Mouse (Mus musculus) gastrocnemius, adult 2 months (tissue): Measurements from ENCODE around the gene Vdac2. TPM values are rescaled to one million over a fixed set of nuclear protein-coding genes. Genes with fewer than 3 reads are reported as not detected.
A peak's percentile ranks its signal among the peaks of the same experiment; 100 is the strongest.

ENCODE experiments used
- DNase-seq: peaks from one replicate; pipeline ENCODE4 v3.0.0; 2022
- H3K27ac ChIP-seq: fragments of 200-600 bp; 2 replicates; pipeline ENCODE4 v1.8.1; 2022; ENCODE audit warnings: mild to moderate bottlenecking
- H3K4me3 ChIP-seq: fragments of 200-600 bp; 2 replicates; pipeline ENCODE4 v1.8.1; 2022; ENCODE audit warnings: mild to moderate bottlenecking, moderate library complexity
- CTCF ChIP-seq: fragments of 200-600 bp; IDR thresholded peaks from 2 replicates; pipeline ENCODE4 v1.8.1; 2022; ENCODE audit warnings: antibody characterized with exemption, mild to moderate bottlenecking, moderate library complexity
- intact Hi-C: fragments of 180-260 bp; cut with DNase I; formaldehyde crosslinking; loops from one replicate; pipeline ENCODE4 v1.15.1; 2025
- total RNA-seq, 2 experiments: library from RNA; stranded (reverse); gene quantifications; 2 replicates each; pipeline ENCODE4 v1.2.3; 2021

Gene Vdac2
- total RNA-seq, 2 experiments from 2014 or later: 320 to 332 TPM

- intact Hi-C loops: no loop called here
- no peak for TF ChIP-seq CTCF
These were observed 65.4 kb downstream of the Vdac2 start for GRCm38 (mm10) chr14:21890430-21890829.

GRCm38 (mm10) chr14:21891581-21892340 is 66.7 kb downstream of the Vdac2 start:
- no peak overlapping the region for H3K27ac ChIP-seq
- intact Hi-C loops: no loop called here
- H3K4me3 ChIP-seq: peak overlapping the region; percentile 23; the same call in 1 of the 2 replicates
- no peak for TF ChIP-seq CTCF
- DNase-seq: peak; percentile 22

More at GRCm38 (mm10) chr14:21890430-21890829, 65.4 kb downstream of the Vdac2 start:
- H3K27ac ChIP-seq: no peak overlapping the region
- no peak overlapping the region for H3K4me3 ChIP-seq
- DNase-seq: peak; percentile 28

GRCm38 (mm10) chr14:21892341-21892659 is 67.3 kb downstream of the Vdac2 start:
- Histone ChIP-seq H3K27ac (no peak overlapping the region), H3K4me3 (no peak overlapping the region)
- DNase-seq: no peak
- intact Hi-C loops: no loop called here
- TF ChIP-seq CTCF: no peak

Other genes starting within 250 kb of the Vdac2 start
- 10 to 100 TPM; 33.6 to 58.6 TPM for gene Dupd1, start 110.7 kb upstream of the Vdac2 start, total RNA-seq
- gene Samd8, start 74.7 kb upstream of the Vdac2 start, total RNA-seq: 10 to 100 TPM; 57.3 to 63.4 TPM
- 100 to 1,000 TPM; 194 to 238 TPM for gene Dusp13, start 74.1 kb upstream of the Vdac2 start, total RNA-seq
- gene Comtd1, start 23.7 kb downstream of the Vdac2 start, total RNA-seq: 10 to 100 TPM in 1 of 2 experiments, 1 to 10 TPM in 1; 8.8 to 13.0 TPM
- 10 to 100 TPM in 1 of 2 experiments, 1 to 10 TPM in 1; 8.1 to 10.7 TPM for gene Zfp503, start 164.4 kb downstream of the Vdac2 start, total RNA-seq
- gene Lrmda, start 194.5 kb downstream of the Vdac2 start, total RNA-seq: 1 to 10 TPM; 2.6 to 2.9 TPM